Mouse (Mus musculus) kidney, postnatal 0 days (tissue): ENCODE data around the gene Txlna. TPM values are rescaled to one million over a fixed set of nuclear protein-coding genes. Genes with fewer than 3 reads are reported as not detected.

Experiments used
- ATAC-seq: fragments of 200-750 bp; cut with Nextera tagmentation; replicated peaks from 2 replicates; pipeline ENCODE4 v1.8.0; 2017; ENCODE audit warnings: low read depth, moderate number of reproducible peaks, moderate TSS enrichment, moderate library complexity; ENCODE audit not compliant: low FRiP score
- DNase-seq: peaks from one replicate; pipeline ENCODE4 v3.0.0-alpha.2; 2016; ENCODE audit warnings: low spot score
- H3K27ac ChIP-seq: fragments of 300-500 bp; sonication (generic); 2 replicates; pipeline ENCODE4 v1.5.1; 2014; ENCODE audit warnings: mild to moderate bottlenecking
- H3K27me3 ChIP-seq: fragments of 300-500 bp; sonication (generic); 2 replicates; pipeline ENCODE4 v1.6.1; 2014; ENCODE audit warnings: low read length, mixed read lengths; ENCODE audit not compliant: insufficient read depth
- H3K36me3 ChIP-seq: fragments of 300-500 bp; sonication (generic); 2 replicates; pipeline ENCODE4 v1.6.1; 2014; ENCODE audit warnings: low read length, mixed read lengths; ENCODE audit not compliant: insufficient read depth
- H3K4me1 ChIP-seq: fragments of 300-500 bp; sonication (generic); replicated peaks from 2 replicates; pipeline ENCODE4 v1.6.1; 2014; ENCODE audit warnings: antibody characterized with exemption, low read length, mixed read lengths; ENCODE audit not compliant: insufficient read depth
- H3K4me2 ChIP-seq: fragments of 300-500 bp; sonication (generic); 2 replicates; pipeline ENCODE4 v1.6.1; 2014; ENCODE audit warnings: mild to moderate bottlenecking, low read length, moderate library complexity, mixed read lengths
- H3K4me3 ChIP-seq: fragments of 300-500 bp; sonication (generic); replicated peaks from 2 replicates; pipeline ENCODE4 v1.5.1; 2014; ENCODE audit warnings: low read depth, low read length
- H3K9ac ChIP-seq: fragments of 300-500 bp; sonication (generic); 2 replicates; pipeline ENCODE4 v1.6.1; 2014; ENCODE audit warnings: low read depth, low read length
- H3K9me3 ChIP-seq: fragments of 300-500 bp; sonication (generic); replicated peaks from 2 replicates; pipeline ENCODE4 v1.6.1; 2016; ENCODE audit warnings: low read length, inconsistent platforms, mixed read lengths
- CTCF ChIP-seq: IDR thresholded peaks from 2 replicates; pipeline ENCODE4 v1.5.1; 2016; ENCODE audit warnings: antibody characterized with exemption, low read depth, mild to moderate bottlenecking, moderate library complexity
- WGBS: fragments of 180-500 bp; shearing (Covaris S2); extraction: QIAGEN DNeasy Blood & Tissue Kit; methylation state at CpG from one replicate; pipeline ENCODE4 v1.1.7; 2014; 5-methylcytosine and 5-hydroxymethylcytosine counted together
- polyA plus RNA-seq: library from polyadenylated mRNA; unstranded; fragments of >200 nt; fragmentation: Nextera tagmentation; extraction: Ambion mirVana; gene quantifications from 2 replicates; pipeline ENCODE4 v1.2.1, GENCODE M21; 2015

The Txlna gene
- polyA plus RNA-seq, 1 experiment from 2014 or later: 42.9 TPM

GRCm38 (mm10) chr4:129672083-129672877, 31.4 kb upstream of the Txlna start, which contains the start of gene Kpna6:
Gene Kpna6, minus strand, starts transcription at chr4:129672767.
- ATAC-seq (peak; percentile 90), DNase-seq (peak; percentile 97)
- Histone ChIP-seq H3K9ac (peak within 1 kb of the TSS; percentile 89), H3K4me3 (peak within 1 kb of the TSS; percentile 91), H3K36me3 (peaks cover 9% of the 10 kb centered on the region; the same call in 1 of the 2 replicates), H3K4me1 (peaks cover 7% of the 10 kb centered on the region), H3K4me2 (peak within 1 kb of the TSS; percentile 92), H3K27ac (peak within 1 kb of the TSS; percentile 98), H3K27me3 (no peaks in the 10 kb centered on the region), H3K9me3 (no peaks in the 10 kb centered on the region)
- WGBS: under 1% methylated on average over 64 of the region's 65 CpGs
- TF ChIP-seq CTCF: peak; percentile 29; the same call in 1 of the 2 replicates

GRCm38 (mm10) chr4:129671491-129672082, 30.7 kb upstream of the Txlna start:
- H3K9ac ChIP-seq: peak overlapping the region; percentile 89
- no peaks in the 10 kb centered on the region for H3K27me3 ChIP-seq
- peak overlapping the region; percentile 92 for H3K4me2 ChIP-seq
- ATAC-seq (no peak; the same call in 1 of the 2 replicates), DNase-seq (peak; percentile 86)
- TF ChIP-seq CTCF: peak; percentile 88
- WGBS: 7% methylated on average over 12 of the region's 12 CpGs
- peaks cover 7% of the 10 kb centered on the region for H3K4me1 ChIP-seq
- H3K4me3 ChIP-seq: peak overlapping the region; percentile 91
- H3K27ac ChIP-seq: peak overlapping the region; percentile 98
- H3K9me3 ChIP-seq: no peaks in the 10 kb centered on the region
- H3K36me3 ChIP-seq: peaks cover 2% of the 10 kb centered on the region; the same call in 1 of the 2 replicates

GRCm38 (mm10) chr4:129662255-129662813, 21.5 kb upstream of the Txlna start:
- Histone ChIP-seq H3K27me3 (no peaks in the 10 kb centered on the region), H3K9ac (no peak overlapping the region), H3K9me3 (no peaks in the 10 kb centered on the region), H3K4me2 (no peak overlapping the region), H3K27ac (no peak overlapping the region), H3K36me3 (peaks cover 33% of the 10 kb centered on the region), H3K4me1 (no peaks in the 10 kb centered on the region), H3K4me3 (no peak overlapping the region)
- 76% methylated on average over 3 of the region's 3 CpGs for WGBS
- DNase-seq: no peak
- TF ChIP-seq CTCF: no peak
- ATAC-seq: no peak

- Histone ChIP-seq H3K4me3 (no peak overlapping the region), H3K9ac (no peak overlapping the region), H3K4me1 (no peaks in the 10 kb centered on the region), H3K27ac (no peak overlapping the region), H3K27me3 (no peaks in the 10 kb centered on the region), H3K4me2 (no peak overlapping the region), H3K36me3 (peaks cover 40% of the 10 kb centered on the region), H3K9me3 (no peaks in the 10 kb centered on the region)
- ATAC-seq: no peak
- no peak for TF ChIP-seq CTCF
- WGBS: 84% methylated on average over 3 of the region's 3 CpGs
- DNase-seq: no peak
These were observed 20.7 kb upstream of the Txlna start for GRCm38 (mm10) chr4:129661584-129661983.

GRCm38 (mm10) chr4:129654770-129655169, 13.9 kb upstream of the Txlna start:
- Histone ChIP-seq H3K9me3 (no peaks in the 10 kb centered on the region), H3K27me3 (no peaks in the 10 kb centered on the region), H3K4me3 (no peak overlapping the region), H3K27ac (no peak overlapping the region), H3K9ac (no peak overlapping the region), H3K4me2 (no peak overlapping the region), H3K4me1 (no peaks in the 10 kb centered on the region), H3K36me3 (peaks cover 82% of the 10 kb centered on the region)
- TF ChIP-seq CTCF: no peak
- no peak for ATAC-seq
- DNase-seq: no peak
- WGBS: 93% methylated on average over 14 of the region's 14 CpGs

- Histone ChIP-seq H3K36me3 (peaks cover 85% of the 10 kb centered on the region), H3K4me1 (no peaks in the 10 kb centered on the region), H3K4me2 (no peak overlapping the region), H3K27me3 (no peaks in the 10 kb centered on the region), H3K27ac (no peak overlapping the region), H3K9ac (no peak overlapping the region), H3K4me3 (no peak overlapping the region), H3K9me3 (no peaks in the 10 kb centered on the region)
- DNase-seq: no peak
- WGBS: 89% methylated on average over 8 of the region's 8 CpGs
- TF ChIP-seq CTCF: no peak
- no peak for ATAC-seq
These were observed 9.5 kb upstream of the Txlna start for GRCm38 (mm10) chr4:129650359-129650758.
